Mouse (Mus musculus) midbrain, embryonic 13.5 days (tissue): ENCODE results near the gene C1ql4. TPM values are rescaled to one million over a fixed set of nuclear protein-coding genes. Genes with fewer than 3 reads are reported as not detected.

ENCODE experiments used
- ATAC-seq: fragments of 200-750 bp; cut with Nextera tagmentation; 2 replicates; pipeline ENCODE4 v1.8.0; 2017; ENCODE audit warnings: mild to moderate bottlenecking, moderate TSS enrichment, moderate library complexity
- H3K27ac ChIP-seq: fragments of 300-500 bp; sonication (generic); 2 replicates; pipeline ENCODE4 v1.5.1; 2015; ENCODE audit warnings: inconsistent platforms, mild to moderate bottlenecking, moderate library complexity
- H3K27me3 ChIP-seq: fragments of 300-500 bp; sonication (generic); 2 replicates; pipeline ENCODE4 v1.6.1; 2015; ENCODE audit warnings: mild to moderate bottlenecking, inconsistent platforms
- H3K36me3 ChIP-seq: fragments of 300-500 bp; sonication (generic); 2 replicates; pipeline ENCODE4 v1.6.1; 2015; ENCODE audit warnings: mild to moderate bottlenecking, inconsistent platforms
- H3K4me1 ChIP-seq: fragments of 300-500 bp; sonication (generic); replicated peaks from 2 replicates; pipeline ENCODE4 v1.6.1; 2015; ENCODE audit warnings: inconsistent platforms
- H3K4me2 ChIP-seq: fragments of 300-500 bp; sonication (generic); replicated peaks from 2 replicates; pipeline ENCODE4 v1.6.1; 2015; ENCODE audit warnings: moderate library complexity, mild to moderate bottlenecking, inconsistent platforms
- H3K4me3 ChIP-seq: fragments of 300-500 bp; sonication (generic); replicated peaks from 2 replicates; pipeline ENCODE4 v1.5.1; 2015; ENCODE audit warnings: mild to moderate bottlenecking, inconsistent platforms
- H3K9ac ChIP-seq: fragments of 300-500 bp; sonication (generic); replicated peaks from 2 replicates; pipeline ENCODE4 v1.6.1; 2015; ENCODE audit warnings: mild to moderate bottlenecking, inconsistent platforms
- H3K9me3 ChIP-seq: fragments of 300-500 bp; sonication (generic); 2 replicates; pipeline ENCODE4 v1.6.1; 2016; ENCODE audit warnings: mild to moderate bottlenecking, inconsistent platforms
- WGBS: fragments of 180-500 bp; shearing (Covaris S2); methylation state at CpG from one replicate; pipeline ENCODE4 v1.1.7; 2015; 5-methylcytosine and 5-hydroxymethylcytosine counted together
- polyA plus RNA-seq: library from polyadenylated mRNA; unstranded; fragments of >200 nt; fragmentation: Nextera tagmentation; extraction: Ambion mirVana; gene quantifications from 2 replicates; pipeline ENCODE4 v1.2.1, GENCODE M21; 2015

C1ql4 gene
- polyA plus RNA-seq, 1 experiment from 2014 or later, result 13.7 TPM

DNA sequence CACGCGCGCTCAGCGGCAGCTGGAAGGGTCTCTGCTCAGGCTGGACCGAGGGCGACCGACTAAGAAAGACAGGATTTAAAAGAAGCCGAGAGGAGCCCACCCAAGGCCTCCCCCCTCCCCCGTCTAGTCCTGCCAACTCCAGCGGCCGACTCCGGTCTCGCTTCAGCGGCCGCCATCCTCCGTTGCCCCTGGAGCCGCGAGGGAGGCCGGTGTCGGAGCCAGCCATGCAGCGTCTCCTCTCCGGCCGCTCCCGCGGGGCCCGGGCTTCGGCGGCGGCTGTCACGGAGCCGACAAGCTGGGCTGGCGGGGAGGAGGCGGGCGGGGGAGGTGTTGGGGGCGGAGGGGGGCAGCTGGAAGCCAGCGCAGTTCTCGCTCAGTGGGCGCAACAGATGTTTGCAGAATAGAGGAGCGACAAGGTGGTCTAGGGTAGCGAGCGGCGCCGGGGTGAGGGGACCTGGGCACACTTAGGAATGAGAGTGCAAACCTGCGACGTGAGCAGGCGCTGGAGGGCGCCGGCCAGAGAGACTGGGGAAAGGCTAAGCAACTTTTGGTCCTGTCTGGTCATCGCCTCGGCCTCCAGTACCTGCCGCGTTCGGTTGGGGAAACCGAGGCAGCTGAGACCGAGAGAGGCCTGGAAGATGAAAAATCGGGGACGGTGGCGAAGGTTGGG is 9.3 kb upstream of the C1ql4 start:
- Histone ChIP-seq H3K27me3 (peaks cover 77% of the 10 kb centered on the region), H3K4me1 (peaks cover 57% of the 10 kb centered on the region), H3K9ac (peak overlapping the region; percentile 52), H3K4me2 (peak overlapping the region; percentile 70), H3K36me3 (no peaks in the 10 kb centered on the region), H3K4me3 (peak overlapping the region; percentile 42), H3K27ac (peak overlapping the region; percentile 30), H3K9me3 (no peaks in the 10 kb centered on the region)
- WGBS, result under 1% methylated on average over 55 of the region's 58 CpGs
- ATAC-seq, result peak; percentile 19; the same call in 1 of the 2 replicates

DNA sequence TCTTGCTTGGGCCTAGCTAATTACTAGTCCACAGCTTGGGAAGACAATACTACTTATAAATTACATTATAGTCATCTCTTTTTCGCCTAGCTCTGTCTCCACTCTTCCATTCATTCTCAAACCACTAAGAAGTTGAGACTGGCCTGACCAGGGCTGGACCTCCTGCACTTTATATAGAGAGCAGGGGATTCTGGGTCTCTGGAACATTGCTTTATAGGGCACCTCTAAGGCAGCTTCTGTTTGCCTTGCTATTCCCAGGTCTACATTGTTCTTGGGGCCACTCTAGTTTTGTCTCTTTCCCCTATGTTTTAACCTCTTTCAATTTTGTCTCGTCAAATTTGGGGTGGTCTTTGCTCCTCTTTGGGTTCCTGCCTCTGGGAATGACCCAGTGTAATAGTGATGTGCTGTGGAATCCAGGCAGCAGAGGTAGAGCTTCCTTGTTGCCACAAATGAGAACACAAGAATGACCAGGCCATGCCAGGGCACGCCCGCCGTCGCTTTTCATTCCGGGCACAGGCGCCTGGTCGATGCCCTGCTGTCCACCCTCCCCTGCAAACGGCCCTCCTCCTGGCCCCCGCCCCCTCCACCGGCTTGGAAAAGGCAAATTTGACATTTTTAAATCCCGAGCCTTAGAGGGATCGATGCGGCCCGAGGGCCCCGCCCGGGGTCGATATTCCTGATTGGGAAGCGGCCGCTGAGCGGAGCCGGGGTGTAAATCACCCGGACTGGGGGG is 8.6 kb upstream of the C1ql4 start:
- Histone ChIP-seq H3K4me1 (peaks cover 60% of the 10 kb centered on the region), H3K27ac (peak overlapping the region; percentile 30; the same call in 1 of the 2 replicates), H3K9me3 (no peaks in the 10 kb centered on the region), H3K4me3 (peak overlapping the region; percentile 42), H3K36me3 (no peaks in the 10 kb centered on the region), H3K27me3 (peaks cover 82% of the 10 kb centered on the region), H3K9ac (peak overlapping the region; percentile 52), H3K4me2 (peak overlapping the region; percentile 70)
- WGBS, result 2% methylated on average over 24 of the region's 24 CpGs
- ATAC-seq, result no peak

DNA sequence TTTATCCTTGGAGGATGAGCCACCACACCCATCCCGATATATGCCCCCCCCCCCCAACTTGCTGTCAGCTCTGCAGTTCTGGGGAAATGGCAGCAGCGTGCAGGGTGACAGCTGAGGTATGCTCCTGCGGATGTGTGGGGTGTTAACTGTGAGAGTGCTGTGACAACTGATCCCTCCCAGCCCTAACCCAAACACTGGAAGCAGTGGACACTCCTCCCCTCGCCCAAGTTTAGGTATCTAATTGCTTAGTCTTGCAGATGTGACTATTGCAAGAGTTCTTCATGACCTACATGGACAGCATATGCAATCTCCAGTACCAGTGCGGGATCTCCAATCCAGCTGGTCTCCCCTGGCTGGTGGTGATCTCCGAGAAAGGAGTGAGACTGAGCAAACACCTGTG is 7.7 kb upstream of the C1ql4 start:
- Histone ChIP-seq H3K4me2 (peak overlapping the region; percentile 29; the same call in 1 of the 2 replicates), H3K4me1 (peaks cover 69% of the 10 kb centered on the region), H3K27ac (0 out of 2 replicates have a peak overlapping the region, but pooled peaks have one; percentile 14)

DNA sequence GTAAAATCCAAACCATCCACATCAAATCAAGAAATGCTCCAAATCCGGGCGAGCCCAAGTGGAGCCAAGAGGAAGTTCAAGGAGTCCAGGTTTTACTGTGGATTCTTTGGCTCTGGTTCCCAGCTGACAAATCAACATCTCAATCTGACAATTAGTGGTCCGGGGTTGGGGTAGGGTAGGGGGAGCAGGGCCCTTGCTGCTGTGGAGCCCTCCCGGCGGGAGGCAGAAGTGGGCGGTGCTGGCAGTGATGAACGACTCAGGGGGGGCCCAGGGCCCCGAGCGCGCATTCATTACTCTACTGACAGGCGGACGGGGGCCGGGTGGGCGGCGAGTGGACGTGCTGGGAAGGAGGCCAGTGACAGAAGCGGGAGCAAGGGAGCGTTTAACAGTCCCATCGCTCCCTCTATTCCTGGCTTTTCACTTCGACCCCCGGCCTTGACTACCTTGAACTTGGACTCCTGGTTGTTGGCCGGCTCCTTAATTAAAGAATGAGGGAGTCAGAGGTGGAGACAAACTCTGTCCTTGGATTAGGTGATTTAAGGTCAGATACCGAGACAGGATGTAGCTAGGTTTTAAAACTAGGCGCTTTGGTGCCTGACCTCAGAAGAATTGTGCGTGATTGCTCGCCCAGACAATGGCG is 7.1 kb upstream of the C1ql4 start:
- ATAC-seq, result no peak
- Histone ChIP-seq H3K4me2 (peak overlapping the region; percentile 29; the same call in 1 of the 2 replicates), H3K27ac (0 out of 2 replicates have a peak overlapping the region, but pooled peaks have one; percentile 14)

More for the DNA sequence above, 7.7 kb upstream of the C1ql4 start:
- no peaks in the 10 kb centered on the region for H3K9me3 ChIP-seq
- 5% methylated on average over 6 of the region's 6 CpGs for WGBS
- H3K4me3 ChIP-seq, result no peak overlapping the region; the same call in 1 of the 2 replicates
- H3K9ac ChIP-seq, result no peak overlapping the region
- no peaks in the 10 kb centered on the region for H3K36me3 ChIP-seq
- no peak for ATAC-seq
- H3K27me3 ChIP-seq, result peaks cover 75% of the 10 kb centered on the region

DNA sequence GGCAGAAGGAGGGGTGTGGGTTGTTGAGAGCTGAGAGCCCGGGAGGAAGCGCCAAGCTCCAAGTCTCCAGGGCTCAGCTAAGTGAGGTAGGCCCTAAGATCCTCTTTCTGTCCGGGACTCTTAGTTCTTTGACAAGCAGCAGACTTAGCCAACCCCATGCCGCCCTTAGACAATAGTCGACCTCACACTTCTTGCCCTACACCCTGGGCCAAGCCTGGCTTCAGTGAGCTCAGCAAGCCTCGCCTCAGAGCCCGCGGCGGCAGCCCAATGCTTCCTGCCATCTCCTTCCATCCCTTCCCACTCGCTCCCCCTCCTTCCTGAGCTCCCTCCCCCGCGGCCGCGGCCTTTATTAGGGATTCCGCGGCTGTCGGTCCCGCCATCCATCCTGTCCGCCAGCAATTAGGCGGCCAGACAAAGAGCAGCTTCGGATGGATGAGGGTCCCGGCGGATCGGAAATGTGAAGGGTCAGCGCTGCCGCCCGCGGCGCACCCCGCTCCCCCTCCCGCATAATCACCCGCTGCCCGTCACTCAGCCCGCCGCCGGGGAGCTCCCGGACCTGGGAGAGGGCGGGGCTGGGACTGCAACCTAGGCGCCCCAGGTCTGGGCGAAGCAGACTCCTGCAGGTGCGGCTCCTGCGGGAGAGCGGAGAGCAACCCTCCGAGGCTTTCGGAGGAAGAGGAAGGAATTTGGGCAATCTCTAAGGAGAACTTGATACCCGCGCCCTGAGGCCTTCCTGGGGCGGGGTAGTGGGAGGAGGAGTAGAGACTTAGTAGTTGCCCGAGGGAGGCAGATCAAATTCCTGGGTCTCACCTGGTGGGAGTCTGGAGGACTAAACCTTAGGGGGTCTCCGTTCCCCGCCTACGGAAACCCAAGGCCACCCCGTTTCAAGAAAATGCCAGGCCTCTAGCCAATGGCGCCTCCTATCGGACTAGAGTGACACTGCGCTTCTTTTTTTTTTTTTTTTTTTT is 6.0 kb upstream of the C1ql4 start:
- Histone ChIP-seq H3K9me3 (no peaks in the 10 kb centered on the region), H3K27me3 (peaks cover 75% of the 10 kb centered on the region), H3K4me2 (peak overlapping the region; percentile 62), H3K4me1 (peaks cover 78% of the 10 kb centered on the region), H3K36me3 (no peaks in the 10 kb centered on the region), H3K4me3 (peak overlapping the region; percentile 35), H3K27ac (peak overlapping the region; percentile 77), H3K9ac (peak overlapping the region; percentile 53)
- peak; percentile 57 for ATAC-seq
- under 1% methylated on average over 56 of the region's 56 CpGs for WGBS

More for the DNA sequence above, 7.1 kb upstream of the C1ql4 start:
- H3K4me1 ChIP-seq, result peaks cover 75% of the 10 kb centered on the region
- H3K36me3 ChIP-seq, result no peaks in the 10 kb centered on the region
- H3K4me3 ChIP-seq, result no peak overlapping the region; the same call in 1 of the 2 replicates
- no peaks in the 10 kb centered on the region for H3K9me3 ChIP-seq
- 0 out of 2 replicates have a peak overlapping the region, but pooled peaks have one; percentile 30 for H3K9ac ChIP-seq
- WGBS, result under 1% methylated on average over 27 of the region's 27 CpGs
- peaks cover 75% of the 10 kb centered on the region for H3K27me3 ChIP-seq

DNA sequence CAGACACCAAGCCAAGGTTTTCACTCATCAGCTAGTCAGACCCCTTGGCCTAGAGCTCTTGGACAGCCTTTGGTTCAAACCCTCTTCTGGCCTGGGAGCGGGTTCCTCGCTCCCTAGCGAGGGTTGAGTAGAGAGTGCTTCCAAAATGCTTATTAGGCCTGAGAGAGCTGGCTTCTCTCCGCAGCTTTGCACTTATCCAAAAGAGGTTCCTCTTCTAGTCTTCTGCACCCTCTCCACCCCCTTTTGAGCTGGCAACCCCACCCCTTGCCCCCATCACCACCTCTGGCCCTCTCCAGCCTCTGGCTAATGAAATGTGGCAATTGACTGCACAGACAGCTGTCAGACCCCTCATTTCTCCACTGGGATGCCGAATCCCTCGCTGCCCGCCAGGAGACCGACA is 5.3 kb upstream of the C1ql4 start, which contains the start of gene Dnajc22:
TSS of gene Dnajc22 (plus strand) at position 301 of the 400 bp plus-strand sequence.
- Histone ChIP-seq H3K4me1 (peaks cover 78% of the 10 kb centered on the region), H3K4me3 (peak within 1 kb of the TSS; percentile 35), H3K9me3 (no peaks in the 10 kb centered on the region), H3K4me2 (peak within 1 kb of the TSS; percentile 62), H3K27ac (peak within 1 kb of the TSS; percentile 77), H3K27me3 (peaks cover 75% of the 10 kb centered on the region), H3K9ac (peak within 1 kb of the TSS; percentile 53), H3K36me3 (no peaks in the 10 kb centered on the region)
- no peak for ATAC-seq
- WGBS, result 17% methylated on average over 8 of the region's 8 CpGs

DNA sequence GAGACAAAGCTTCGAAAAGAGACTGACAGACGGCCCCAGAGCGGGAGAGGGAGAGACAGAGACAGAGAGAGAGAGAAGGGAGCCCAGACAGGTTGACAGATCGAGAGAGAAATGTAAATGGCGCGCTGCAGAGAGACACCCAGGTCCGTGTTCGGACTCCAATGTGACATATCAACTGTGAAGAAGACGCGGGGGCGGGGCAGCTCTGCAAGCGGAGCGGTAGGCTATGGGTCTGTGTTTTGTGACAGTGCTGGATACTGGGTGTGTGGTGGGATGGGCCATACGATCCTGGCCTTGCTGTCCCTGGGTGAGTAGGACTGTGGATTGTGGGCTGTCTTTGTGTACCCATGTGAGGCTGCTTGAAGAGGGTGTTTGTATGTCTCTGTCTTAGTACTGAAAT is 1.5 kb upstream of the C1ql4 start:
- Histone ChIP-seq H3K9me3 (no peaks in the 10 kb centered on the region), H3K27me3 (peaks cover 80% of the 10 kb centered on the region), H3K9ac (peak overlapping the region; percentile 33), H3K4me1 (peaks cover 57% of the 10 kb centered on the region), H3K36me3 (no peaks in the 10 kb centered on the region), H3K4me3 (no peak overlapping the region), H3K4me2 (peak overlapping the region; percentile 47), H3K27ac (peak overlapping the region; percentile 76)
- WGBS, result 8% methylated on average over 14 of the region's 14 CpGs
- no peak for ATAC-seq

DNA sequence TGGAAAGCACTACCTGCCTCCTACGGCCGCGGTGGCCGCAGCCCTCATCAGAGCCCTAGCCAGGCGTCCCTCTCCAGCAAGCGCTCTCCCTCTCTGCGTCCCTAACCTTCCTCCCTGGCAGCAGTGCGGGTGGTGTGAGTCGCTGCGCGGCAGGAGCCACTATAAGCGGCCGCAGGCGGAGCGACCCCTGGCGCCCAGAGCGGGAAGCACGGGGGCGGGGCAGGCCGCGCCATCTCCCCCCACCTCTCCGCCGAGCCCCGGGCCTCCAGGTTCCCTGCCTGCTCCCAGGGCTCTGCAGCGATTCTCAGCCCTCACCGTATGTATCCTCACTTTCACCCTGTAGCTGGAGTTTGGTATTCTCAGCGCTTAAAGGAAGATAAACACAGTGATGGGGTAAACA is 675 bp upstream of the C1ql4 start:
- H3K27me3 ChIP-seq, result peaks cover 83% of the 10 kb centered on the region
- peak overlapping the region; percentile 57 for H3K9ac ChIP-seq
- no peaks in the 10 kb centered on the region for H3K9me3 ChIP-seq
- no peaks in the 10 kb centered on the region for H3K36me3 ChIP-seq
- peak overlapping the region; percentile 47 for H3K4me2 ChIP-seq
- peak overlapping the region; percentile 36 for H3K4me3 ChIP-seq
- H3K4me1 ChIP-seq, result peaks cover 51% of the 10 kb centered on the region
- WGBS, result 0% methylated on average over 27 of the region's 27 CpGs
- peak; percentile 63; the same call in 1 of the 2 replicates for ATAC-seq
- peak overlapping the region; percentile 39 for H3K27ac ChIP-seq

DNA sequence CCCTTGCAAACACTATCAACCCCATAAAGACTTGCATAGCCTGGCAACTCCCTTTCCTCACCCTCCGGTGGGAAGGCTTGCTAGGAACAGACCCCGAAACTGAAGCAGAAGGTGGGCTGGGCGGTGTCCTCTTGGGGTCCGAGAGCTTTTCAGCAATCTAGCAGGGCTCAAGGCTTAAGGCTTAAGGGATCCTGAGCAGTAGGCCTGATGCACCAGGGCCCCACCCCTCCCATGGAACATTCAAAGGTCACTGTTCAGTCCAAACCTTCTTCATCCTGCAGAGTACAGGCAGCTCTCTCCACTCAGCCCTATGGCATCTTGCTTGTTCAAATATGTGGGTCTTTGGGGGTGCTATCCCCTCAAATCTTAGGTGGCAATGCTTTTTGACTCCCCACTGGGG is 1.6 kb downstream of the C1ql4 start:
- Histone ChIP-seq H3K4me3 (peak overlapping the region; percentile 36), H3K27ac (no peak overlapping the region), H3K27me3 (peaks cover 71% of the 10 kb centered on the region), H3K4me1 (peaks cover 40% of the 10 kb centered on the region), H3K9ac (no peak overlapping the region; the same call in 1 of the 2 replicates), H3K9me3 (no peaks in the 10 kb centered on the region), H3K4me2 (peak overlapping the region; percentile 47), H3K36me3 (peaks cover 12% of the 10 kb centered on the region)
- ATAC-seq, result no peak
- 61% methylated on average over 4 of the region's 4 CpGs for WGBS

DNA sequence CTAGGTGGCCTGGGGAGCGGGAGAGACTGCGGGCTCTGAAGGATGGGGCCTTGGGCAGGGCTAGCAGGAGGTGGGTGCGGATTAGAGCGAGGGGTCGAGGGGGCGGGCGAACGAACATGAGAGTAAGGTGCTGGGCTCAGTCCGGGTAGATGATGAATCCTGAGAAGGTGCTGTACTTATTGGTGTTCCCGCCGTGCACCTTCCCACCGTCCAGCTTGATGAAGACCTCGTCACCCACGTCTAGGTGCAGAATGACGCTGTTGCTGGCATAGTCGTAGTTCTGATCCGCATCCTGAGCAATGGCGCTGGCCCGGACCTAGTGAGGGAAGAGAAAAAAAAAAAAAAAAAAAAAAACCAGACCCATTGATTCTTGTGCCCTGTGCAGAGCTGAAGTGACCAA is 3.0 kb downstream of the C1ql4 start:
- H3K4me3 ChIP-seq, result 0 out of 2 replicates have a peak overlapping the region, but pooled peaks have one; percentile 8
- H3K36me3 ChIP-seq, result peaks cover 18% of the 10 kb centered on the region
- H3K9me3 ChIP-seq, result no peaks in the 10 kb centered on the region
- peak overlapping the region; percentile 47 for H3K4me2 ChIP-seq
- no peak for ATAC-seq
- H3K27ac ChIP-seq, result no peak overlapping the region
- H3K27me3 ChIP-seq, result peaks cover 64% of the 10 kb centered on the region
- H3K9ac ChIP-seq, result no peak overlapping the region; the same call in 1 of the 2 replicates
- H3K4me1 ChIP-seq, result peaks cover 26% of the 10 kb centered on the region
- WGBS, result 8% methylated on average over 19 of the region's 19 CpGs
